Mouse (Mus musculus): ENCODE results near the gene Mri1. TPM values are rescaled to one million over a fixed set of nuclear protein-coding genes. Genes with fewer than 3 reads are reported as not detected.

Mri1 gene
- total RNA-seq, 2 experiments from 2014 or later, result 13.4 to 15.7 TPM

DNA sequence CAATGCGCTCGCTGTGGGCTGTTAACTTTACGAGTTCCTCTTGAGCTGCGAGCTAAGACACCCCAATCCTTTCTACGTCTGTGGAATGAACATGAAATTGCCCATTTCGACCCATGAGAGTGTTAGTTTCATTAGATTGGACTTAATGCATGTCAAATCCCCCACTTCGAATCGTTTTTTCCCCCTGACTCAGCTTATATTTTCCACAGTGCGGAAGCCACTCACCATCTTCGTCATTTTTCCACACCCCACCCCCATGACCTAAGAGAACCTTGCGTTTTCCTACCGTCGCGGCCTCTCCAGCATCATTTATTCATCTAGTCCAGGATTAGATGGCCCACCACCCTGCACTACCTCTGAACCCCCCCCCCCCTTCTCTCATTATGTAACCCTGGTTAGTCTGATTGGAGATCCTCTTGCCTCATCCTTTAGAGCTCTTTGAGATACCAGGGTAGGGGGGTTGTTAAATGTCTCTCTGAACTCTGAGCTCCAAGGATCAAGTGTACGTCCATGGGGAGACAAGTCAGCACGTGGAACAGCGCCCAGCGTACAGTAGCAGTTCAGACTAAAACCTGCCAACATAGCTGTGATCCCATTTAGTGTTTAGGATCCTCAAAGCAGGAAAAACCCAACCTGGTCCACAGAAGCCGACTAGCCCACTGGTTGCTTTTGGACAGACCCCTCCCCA, 19.4 kb downstream of the Mri1 start:
- DNase-seq (ENCODE audit: low spot score in 2 of 2), result no peak
- intact Hi-C loops (cut with DNase I), result no loop called here

- peak; percentile 98 to 100 for DNase-seq (ENCODE audit: low spot score in 2 of 2)
- intact Hi-C loops (cut with DNase I), result no loop called here
Observed at GRCm38 (mm10) chr8:84236998-84237473, 20.1 kb downstream of the Mri1 start, which contains the start of gene Zswim4. TSS of gene Zswim4 (minus strand) at chr8:84237055.

DNA sequence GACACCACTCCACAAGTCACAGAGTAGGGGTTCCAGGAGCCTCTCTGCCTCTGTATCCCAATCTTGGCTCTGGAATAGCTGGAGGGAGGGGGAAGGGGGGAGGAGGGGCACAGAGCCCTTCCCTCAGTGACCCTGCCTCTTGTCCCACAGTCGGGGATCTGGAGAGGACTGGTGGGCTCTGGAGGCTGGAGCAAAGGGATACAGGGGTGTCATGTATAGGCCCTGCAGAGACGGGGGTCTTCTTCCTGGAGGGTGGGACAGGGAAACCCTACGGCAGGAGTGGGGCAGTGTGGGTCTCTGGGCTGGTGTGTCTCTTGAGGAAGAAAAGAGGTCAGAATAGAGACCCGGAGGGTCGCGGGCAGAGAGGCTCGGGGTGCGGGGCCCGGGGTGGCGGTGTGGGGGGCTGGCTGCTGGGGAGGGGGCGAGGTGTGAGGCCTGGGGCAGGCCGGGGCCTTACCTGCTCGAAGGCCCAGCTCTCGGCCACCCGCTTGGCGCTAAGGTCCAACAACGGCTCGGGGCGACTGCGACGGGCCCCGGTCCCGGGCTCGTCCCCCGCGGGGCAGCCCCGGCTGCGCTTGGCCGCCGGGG, 20.6 kb downstream of the Mri1 start:
- peak in 1 of 2 experiments; percentile 30 for DNase-seq (ENCODE audit: low spot score in 2 of 2)
- intact Hi-C loops (cut with DNase I), result no loop called here

DNA sequence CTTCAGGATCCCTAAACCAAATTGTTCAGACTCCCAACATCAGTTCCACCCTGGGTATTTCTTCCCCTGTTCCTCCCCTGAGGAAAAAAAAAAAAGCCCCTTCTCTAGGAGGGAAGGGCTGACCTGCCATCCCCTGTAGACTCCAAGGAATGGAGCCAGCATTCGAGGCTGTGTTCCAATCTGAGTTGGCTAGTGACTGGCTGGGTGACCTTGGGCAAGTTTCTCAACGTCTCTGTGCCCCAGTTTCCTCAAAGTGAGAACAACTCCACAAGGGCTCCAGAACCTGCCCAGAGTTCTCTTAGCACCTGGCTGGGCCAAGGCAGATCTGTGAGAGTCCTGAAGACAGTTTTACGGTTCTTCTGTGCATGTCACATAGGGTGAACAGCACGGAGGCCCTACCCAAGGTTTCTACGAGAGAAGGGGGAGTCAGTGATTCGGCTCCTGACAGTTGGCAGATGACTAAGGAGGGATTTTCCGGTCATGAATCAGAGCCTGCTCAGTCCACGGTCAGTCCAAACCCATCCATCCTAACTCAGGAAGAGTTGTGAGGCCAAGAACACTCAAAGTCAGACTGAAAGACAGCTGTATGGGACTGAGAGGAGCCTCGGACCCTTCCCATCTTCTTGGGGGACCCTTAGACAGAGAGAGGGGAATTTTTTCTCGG, 21.2 kb downstream of the Mri1 start:
- no peak for DNase-seq (ENCODE audit: low spot score in 2 of 2)
- intact Hi-C loops (cut with DNase I), result no loop called here

DNA sequence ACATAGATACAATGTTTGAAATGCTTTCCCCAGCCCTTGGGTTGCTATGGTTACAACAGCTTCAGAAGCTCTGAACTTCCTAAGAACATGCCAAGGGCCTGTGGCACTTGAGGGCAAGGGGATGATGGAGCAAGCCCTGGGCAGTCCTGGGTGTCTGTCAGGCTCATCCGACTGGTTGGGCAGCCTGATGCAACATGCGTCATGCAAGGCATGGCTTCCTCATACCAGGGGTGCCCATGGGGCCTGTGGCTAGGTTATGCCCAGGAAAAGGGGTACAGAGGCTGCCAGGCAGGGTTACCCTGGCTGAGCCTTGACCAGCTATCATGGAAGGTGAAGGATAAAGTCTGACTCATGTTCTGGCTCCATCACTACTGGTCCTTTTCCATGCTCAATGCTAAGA, 24.1 kb downstream of the Mri1 start:
- intact Hi-C loops (cut with DNase I), result no loop called here
- no peak for DNase-seq (ENCODE audit: low spot score in 2 of 2)

GRCm38 (mm10) chr8:84230735-84231134, 26.4 kb downstream of the Mri1 start:
- intact Hi-C loops (cut with DNase I), result no loop called here
- no peak for DNase-seq (ENCODE audit: low spot score in 2 of 2)

- intact Hi-C loops (cut with DNase I), result no loop called here
- DNase-seq (ENCODE audit: low spot score in 2 of 2), result no peak
Observed at GRCm38 (mm10) chr8:84223322-84224029, 33.6 kb downstream of the Mri1 start.

DNA sequence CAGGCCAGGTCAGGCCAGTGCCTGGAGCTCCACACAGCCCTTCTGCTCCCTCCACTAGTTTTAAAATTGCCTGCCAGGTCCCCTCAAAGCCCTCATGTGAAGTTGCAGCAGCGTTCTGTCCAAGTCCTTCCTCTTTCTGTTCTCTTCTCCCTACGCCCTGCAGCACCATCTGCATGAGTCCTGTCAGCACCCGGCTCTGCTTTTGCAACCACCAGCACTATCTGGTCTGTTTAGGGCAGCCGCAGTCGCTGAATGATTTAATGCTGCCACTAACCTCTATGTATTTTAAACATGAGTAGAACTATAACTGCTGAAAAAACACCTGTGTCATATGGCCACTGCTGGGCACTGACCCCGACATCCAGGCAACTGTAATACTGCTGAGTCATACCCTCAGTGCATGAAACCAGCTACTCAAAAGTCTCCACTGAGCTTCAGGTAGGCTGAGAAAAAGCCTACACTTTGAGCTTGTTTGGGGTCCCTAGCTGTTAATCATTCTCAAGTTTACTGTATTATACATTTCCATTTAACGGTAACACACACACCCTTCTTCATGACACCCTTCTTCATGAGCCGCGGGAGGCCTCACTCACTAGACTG, 34.5 kb downstream of the Mri1 start:
- intact Hi-C loops (cut with DNase I), result no loop called here
- DNase-seq (ENCODE audit: low spot score in 2 of 2), result no peak

DNA sequence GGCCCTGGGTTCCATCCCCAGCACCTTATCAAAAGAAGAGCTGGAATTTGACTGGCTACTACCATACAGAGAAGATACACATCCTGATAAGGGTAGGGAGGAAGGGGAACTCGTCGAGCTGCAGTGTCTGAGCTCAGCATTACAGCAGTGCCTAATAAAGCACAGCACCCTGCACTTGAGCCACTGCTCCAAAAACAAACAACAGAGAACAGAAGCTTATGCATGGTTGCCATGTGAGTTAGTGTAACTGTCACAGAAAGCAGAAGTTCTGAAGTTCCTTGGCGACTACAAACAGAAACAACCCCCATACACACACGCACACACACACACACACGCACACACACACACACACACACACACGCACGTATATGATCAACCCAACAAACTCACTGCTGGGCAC, 37.0 kb downstream of the Mri1 start:
- intact Hi-C loops (cut with DNase I), result no loop called here
- DNase-seq (ENCODE audit: low spot score in 2 of 2), result peak in 1 of 2 experiments; percentile 28

GRCm38 (mm10) chr8:84218143-84218542, 39.0 kb downstream of the Mri1 start:
- intact Hi-C loops (cut with DNase I), result no loop called here

GRCm38 (mm10) chr8:84217206-84217605, 39.9 kb downstream of the Mri1 start:
- no peak for DNase-seq (ENCODE audit: low spot score in 2 of 2)
- intact Hi-C loops (cut with DNase I), result no loop called here

More at GRCm38 (mm10) chr8:84218143-84218542, 39.0 kb downstream of the Mri1 start:
- no peak for DNase-seq (ENCODE audit: low spot score in 2 of 2)

GRCm38 (mm10) chr8:84213277-84213676, 43.8 kb downstream of the Mri1 start:
- intact Hi-C loops (cut with DNase I), result no loop called here
- DNase-seq (ENCODE audit: low spot score in 2 of 2), result no peak

DNA sequence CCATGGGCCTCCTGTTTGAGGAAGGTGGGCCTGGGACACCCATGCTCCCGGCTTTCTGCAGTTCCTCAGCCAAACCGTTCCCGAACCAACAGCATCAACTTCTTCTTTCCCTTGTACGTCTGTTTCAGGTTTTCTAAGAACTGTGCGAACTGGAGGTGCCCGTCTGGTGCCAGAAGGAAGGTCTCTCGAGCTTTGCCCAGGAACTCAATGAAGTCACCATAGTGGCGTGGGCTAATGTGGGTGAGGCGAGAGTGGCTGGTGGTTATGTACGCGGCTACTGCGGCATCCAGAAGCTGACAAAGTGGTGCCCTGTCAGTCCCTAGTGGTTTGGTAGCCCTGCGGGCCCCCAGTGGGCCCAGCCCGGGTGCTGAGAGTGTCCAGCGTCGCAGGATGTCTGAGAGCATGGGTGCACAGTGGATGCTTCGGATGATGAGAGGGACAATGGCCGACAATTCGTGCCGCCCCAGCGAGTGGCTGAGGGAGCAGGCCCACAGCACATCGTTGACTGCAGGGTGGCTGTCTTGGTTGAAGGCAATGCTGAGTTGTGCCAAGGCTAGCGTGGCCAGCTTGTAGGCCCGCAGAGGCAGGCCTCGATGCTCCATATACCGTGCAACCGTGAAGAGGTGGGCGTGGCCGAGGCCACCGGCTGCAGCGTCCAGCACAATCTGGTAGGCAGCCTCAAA, 45.1 kb downstream of the Mri1 start:
- intact Hi-C loops (cut with DNase I), result no loop called here

DNA sequence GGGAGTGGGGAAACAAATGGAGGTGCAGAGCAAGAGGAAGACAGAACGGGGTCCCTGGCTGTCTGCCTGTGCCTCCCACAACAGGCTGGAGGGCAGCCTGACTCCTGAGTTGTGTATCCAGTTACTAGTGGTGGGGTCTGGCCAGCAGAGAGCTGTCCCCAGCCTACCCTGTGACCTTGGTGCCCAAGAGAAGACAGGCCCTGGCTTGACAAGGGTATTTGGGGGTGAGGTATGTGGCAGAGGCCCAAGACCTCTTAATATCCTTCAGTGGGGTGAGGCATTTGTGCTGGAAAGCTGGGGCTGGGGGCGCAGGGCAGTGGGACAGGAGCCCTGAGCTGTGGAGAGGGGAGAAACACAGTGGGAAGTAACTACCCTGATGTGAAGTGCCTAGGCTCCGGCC, 45.9 kb downstream of the Mri1 start:
- intact Hi-C loops (cut with DNase I), result no loop called here

More for the DNA sequence above, 45.1 kb downstream of the Mri1 start:
- DNase-seq (ENCODE audit: low spot score in 2 of 2), result no peak

GRCm38 (mm10) chr8:84210167-84210791, 46.8 kb downstream of the Mri1 start:
- DNase-seq (ENCODE audit: low spot score in 2 of 2), result peak; percentile 81 to 89
- intact Hi-C loops (cut with DNase I), result loop anchor here (1.0 kb wide), 1 partner anchor 23 kb away; no protein-coding TSS in a partner anchor

More for the DNA sequence above, 45.9 kb downstream of the Mri1 start:
- no peak for DNase-seq (ENCODE audit: low spot score in 2 of 2)

DNA sequence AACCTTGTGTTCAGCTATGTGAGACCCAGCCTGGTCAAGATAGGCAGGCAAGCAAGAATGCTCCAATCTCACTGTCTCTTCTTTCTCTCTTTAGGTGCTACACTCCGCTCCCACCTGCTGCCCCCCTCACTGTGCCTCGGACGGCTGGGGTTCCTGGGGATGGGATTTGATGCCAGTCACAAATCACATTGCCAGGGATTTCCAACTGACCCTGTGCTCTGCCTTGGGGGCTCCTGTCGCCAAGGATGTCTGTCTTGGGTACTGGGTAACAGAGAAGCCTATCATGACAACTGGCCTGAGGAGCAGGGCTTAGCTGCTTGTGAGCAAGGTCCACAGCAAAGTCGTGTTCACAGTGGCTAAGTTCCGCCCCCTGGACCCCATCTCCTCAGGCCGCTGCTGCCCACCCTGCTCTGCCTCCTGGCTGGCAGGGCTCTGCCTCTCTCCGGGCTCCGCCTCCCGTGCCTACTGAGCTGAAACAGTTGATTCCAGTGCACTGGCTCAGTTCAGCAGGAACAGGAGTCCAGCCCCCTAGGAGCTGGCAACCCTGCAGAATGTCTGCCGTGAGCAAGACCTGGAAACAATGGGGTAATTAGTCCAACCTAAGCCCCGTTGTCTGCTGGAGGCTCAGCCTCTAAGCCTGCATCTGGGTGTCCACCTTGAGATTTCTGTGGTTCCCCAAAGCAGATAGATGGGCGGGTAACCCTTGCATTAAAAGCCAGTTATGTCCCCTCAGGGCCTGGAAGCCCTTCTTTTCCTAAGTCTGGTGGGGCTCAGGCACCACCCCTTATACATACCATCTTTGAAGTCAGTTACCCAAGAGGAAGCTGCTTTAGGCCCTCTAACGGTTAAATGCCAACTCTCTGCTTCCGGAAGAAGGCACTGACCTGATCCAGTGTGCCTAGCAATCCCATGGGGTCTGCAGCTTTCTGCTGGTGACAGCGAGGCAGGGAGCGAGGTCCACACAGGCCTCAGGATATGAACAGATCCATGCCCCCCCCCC, 48.4 kb downstream of the Mri1 start:
- DNase-seq (ENCODE audit: low spot score in 2 of 2), result no peak
- intact Hi-C loops (cut with DNase I), result no loop called here

DNA sequence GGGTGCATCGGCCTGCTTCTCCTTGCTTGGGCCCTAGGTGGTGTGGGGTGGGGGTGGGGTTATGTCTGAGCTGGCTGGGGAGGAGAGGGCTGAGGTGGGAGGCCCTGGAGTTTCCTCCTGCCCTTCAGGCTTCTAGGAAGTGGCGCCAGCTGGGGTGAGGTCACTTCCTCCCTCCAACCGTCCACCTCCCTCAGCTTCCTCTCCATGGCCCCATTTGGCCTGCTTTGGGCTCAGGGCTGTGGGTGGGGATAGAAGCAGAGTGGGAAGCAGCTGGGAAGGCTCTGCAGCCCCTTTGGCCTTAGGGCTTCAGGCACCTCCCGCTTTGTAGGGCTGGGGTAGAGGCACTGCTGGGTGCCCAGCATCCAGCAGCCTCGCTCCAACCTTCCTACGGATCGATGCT, 49.3 kb downstream of the Mri1 start:
- DNase-seq (ENCODE audit: low spot score in 2 of 2), result peak in 1 of 2 experiments; percentile 23
- intact Hi-C loops (cut with DNase I), result no loop called here
